Mouse (Mus musculus): ENCODE data around the gene Ptcd2.
"Not testable (repeated sequence)": the region's sequence is repeated elsewhere in the genome, so short reads cannot be mapped to it uniquely, and the experiment has no call there.

The Ptcd2 gene

DNA sequence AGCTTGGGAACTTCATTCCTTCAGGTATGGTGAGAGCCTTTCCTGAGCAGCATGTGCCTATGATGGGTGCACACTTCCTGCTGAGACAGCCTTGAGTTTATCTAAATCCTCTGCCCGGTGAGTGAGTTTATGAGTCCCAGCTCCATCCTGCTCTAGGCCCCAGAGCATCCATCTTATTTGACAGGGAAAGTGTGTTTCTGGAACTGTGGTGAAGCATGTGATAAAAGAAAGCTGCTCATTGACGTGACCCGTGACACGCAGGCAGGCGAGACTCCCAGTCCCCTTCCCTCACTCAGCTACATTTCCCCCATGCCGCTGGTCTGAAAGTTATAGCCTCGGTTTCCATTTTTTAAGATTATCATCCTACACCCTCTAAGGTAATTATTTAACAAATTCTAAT, 11.4 kb upstream of the Ptcd2 start:
- no peak for DNase-seq

GRCm38 (mm10) chr13:99355072-99355471, 10.6 kb upstream of the Ptcd2 start:
- DNase-seq = no peak

DNA sequence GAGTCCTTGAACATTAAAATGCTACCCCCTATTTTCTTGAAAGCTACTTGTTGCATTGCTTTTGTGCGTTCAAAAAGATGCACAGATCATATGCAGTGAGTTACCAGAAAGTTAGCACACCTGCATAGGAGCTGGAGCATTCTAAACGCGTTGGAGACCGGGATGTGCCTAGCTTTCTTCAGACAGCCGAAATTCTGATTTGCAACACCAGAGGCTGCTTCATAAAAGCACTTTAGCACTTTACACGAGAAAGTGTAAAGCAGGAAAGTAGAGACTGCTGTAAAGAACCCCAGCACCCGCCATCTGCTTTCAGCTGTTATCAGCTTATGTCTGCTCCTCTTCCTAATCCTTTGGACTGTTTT, 9.0 kb upstream of the Ptcd2 start:
- no peak for DNase-seq

GRCm38 (mm10) chr13:99352758-99353489, 8.4 kb upstream of the Ptcd2 start:
- peak; percentile 94 to 97 for DNase-seq

- no peak for DNase-seq
Measured at GRCm38 (mm10) chr13:99351596-99351995, 7.1 kb upstream of the Ptcd2 start.

DNA sequence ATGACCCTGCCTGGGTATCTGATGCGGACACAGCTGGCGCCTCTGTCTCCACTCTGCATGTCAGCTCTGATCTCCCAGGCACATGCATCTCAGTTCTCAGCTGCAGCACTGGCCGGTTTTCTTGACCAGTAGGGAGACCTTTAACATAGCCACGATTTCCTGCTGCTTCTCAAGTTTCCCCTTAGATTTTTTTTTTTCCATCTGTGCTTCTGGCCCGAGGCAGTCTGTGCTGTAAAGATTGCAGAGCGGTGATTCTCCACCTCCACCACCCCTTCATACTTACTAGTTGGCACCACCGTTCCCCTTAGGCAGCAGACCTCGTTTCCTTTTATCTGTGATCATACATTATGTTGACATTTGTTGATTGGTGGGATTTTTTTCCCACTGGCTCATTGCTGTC, 6.7 kb upstream of the Ptcd2 start:
- no peak for DNase-seq

GRCm38 (mm10) chr13:99350009-99350408, 5.5 kb upstream of the Ptcd2 start:
- DNase-seq = no peak

DNA sequence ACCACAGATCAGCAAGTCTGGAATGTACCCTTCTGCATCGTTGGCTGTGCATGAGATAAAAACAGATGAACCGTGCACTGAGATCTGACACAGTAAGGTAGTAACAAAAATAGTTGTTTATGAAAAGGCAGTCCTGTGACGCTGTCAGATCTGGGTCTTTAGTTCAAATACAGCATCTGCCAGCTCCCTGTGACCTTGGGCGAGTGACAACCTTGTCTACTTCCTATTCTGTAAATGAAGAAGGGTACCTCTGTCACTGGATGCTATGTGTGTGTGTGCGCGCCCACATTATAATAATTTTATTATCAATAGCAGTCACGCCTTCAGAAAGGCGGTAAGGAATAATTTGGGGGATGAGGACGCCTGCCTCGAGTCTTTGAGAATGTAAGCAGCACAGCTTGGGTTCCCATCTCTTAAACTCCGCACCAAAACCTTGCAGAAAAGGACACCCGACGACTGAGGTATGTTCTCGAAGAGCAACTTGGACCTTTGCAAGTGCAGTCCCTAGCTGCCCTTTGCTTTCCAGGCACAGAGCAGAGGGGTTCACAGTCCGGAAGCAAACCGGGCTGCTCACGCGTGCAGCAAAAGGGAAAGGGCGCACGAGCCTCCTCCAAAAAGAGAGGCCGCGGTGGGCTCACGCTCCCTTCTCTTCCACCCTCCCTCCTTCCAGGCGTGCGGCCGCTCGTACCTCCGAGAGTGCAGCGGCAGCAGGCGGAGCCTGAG, 468 bp downstream of the Ptcd2 start:
- peak in 1 of 2 experiments; percentile 18 for DNase-seq

GRCm38 (mm10) chr13:99341504-99341903, 3.0 kb downstream of the Ptcd2 start:
- DNase-seq = no peak

- no peak for DNase-seq
Measured at GRCm38 (mm10) chr13:99337510-99337909, 7.0 kb downstream of the Ptcd2 start.

- no peak for DNase-seq
Measured at GRCm38 (mm10) chr13:99331255-99331654, 13.2 kb downstream of the Ptcd2 start.

- not testable (repeated sequence) for DNase-seq
Measured at GRCm38 (mm10) chr13:99324337-99324685, 20.2 kb downstream of the Ptcd2 start.

DNA sequence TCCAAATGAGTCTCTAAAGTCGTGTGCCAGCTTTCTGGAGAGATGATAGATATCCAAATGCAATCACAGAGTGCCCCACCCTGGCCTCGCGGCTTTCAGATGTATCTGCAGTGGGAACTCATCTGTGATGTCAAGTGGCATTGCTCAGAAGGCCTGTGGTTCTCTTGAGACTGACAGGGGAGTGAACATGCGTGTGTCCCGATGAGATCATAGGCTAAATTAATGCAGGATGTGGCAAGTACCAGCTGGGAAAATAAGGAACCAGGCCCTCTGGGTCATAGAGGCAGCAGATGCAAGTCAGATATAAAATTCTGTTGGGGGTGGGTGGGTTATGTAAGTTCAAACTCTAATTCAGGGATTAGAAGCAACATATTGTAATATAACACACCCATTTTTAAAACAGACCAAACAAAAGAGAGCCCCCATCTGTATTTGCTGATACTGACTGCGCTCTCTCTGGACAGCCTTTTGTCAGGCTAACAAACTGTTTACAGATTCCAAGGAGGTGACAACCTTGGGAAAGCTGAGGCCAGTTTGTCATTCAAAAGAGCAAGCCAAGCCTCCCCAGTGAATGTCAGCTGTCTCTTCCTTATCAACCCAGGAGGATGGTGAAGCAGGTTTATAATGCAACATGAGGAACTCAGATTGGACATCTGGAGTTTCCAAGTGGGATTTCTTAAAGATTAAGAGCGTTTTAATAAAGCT, 20.7 kb downstream of the Ptcd2 start:
- DNase-seq = no peak

DNA sequence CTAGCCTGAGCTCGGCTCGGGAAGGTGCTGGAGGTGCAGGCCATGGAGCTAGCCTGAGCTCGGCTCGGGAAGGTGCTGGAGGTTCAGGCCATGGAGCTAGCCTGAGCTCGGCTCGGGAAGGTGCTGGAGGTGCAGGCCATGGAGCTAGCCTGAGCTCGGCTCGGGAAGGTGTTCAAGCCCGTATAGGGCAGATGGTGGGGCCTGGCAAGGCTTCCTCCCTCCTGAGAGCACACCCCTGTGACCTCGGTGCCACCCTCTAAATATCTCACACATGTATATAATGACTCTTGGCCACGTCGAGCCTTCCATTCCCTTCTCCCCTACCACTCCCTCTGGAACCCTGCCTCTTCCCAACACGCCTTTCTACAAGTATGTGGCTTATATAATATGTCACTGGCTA, 21.6 kb downstream of the Ptcd2 start:
- not testable (repeated sequence) for DNase-seq

DNA sequence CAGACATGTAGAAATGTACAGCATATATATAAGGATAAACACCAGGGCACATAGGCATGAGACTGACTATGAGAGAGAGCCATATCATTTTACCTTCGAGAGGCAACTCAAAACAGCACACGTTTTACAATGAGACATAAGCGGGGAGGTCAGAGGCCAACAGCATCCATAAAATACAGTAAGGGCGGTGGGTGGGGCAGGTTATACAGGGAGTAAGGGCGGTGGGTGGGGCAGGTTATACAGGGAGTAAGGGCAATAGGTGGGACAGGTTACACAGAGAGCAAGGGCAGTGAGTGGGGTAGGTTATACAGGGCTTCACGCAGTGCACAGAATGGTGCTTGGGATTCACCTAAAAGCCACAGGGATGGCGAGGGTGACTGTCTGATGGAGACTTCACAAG, 24.1 kb downstream of the Ptcd2 start:
- DNase-seq = no peak

DNA sequence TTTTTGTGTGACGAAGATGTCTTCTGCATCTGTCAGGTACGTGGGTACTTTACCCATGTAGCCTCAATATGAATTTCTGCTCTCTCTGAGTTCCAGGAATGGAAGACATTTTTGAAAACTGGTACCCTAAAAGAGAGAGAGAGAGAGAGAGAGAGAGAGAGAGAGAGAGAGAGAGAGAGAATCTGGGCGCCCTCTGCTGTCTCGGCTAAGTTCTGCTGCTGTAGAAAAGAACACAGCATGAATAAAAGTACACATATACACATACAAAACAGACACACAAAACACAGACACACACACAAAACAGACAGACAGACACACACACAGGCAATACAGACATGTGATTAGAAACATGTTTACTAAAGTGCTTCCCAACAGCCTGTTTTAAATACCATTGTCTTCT, 27.4 kb downstream of the Ptcd2 start:
- DNase-seq = peak; percentile 67 to 83

GRCm38 (mm10) chr13:99316366-99316765, 28.1 kb downstream of the Ptcd2 start:
- DNase-seq = no peak

- DNase-seq = no peak
Measured at GRCm38 (mm10) chr13:99314657-99315181, 29.8 kb downstream of the Ptcd2 start.

DNA sequence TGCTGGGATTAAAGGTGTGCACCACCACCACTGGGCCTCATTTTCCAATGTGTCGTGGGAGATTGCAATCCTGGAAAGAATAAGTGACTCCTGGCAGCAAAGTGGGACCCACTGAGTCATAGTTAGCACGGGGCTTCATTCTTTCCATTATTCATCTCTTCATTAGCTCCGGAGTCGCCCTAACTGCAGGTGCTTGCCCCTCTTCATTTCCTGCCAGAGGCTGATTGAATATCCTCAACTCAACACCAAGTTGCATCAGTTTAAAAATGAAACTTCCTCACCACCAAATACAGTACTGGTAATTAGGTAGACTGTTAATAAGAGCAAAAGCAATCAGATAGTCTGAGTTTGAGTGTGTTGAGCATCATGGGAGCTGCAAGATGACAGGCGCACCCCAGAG, 30.4 kb downstream of the Ptcd2 start:
- no peak for DNase-seq

DNA sequence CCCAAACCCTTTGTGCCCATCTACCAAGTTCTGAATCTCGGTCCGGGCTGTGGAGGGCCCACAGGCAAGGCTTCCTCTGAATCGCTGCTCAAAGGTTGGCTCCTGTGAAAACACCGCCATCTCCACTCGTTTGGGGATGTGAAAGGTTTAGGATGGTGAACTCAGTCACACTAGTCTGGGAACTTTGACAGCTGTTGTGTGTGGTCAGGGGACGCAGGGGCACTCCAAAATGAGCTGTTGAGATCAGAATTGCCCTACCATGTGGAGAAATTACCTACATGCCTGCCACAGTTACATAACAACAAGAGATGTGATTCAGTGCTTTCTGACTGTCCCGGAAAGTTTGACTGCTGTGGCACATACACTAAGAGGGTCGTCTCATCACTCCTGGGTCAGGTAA, 36.1 kb downstream of the Ptcd2 start:
- no peak for DNase-seq

- DNase-seq = no peak
Measured at GRCm38 (mm10) chr13:99307930-99308359, 36.6 kb downstream of the Ptcd2 start.

DNA sequence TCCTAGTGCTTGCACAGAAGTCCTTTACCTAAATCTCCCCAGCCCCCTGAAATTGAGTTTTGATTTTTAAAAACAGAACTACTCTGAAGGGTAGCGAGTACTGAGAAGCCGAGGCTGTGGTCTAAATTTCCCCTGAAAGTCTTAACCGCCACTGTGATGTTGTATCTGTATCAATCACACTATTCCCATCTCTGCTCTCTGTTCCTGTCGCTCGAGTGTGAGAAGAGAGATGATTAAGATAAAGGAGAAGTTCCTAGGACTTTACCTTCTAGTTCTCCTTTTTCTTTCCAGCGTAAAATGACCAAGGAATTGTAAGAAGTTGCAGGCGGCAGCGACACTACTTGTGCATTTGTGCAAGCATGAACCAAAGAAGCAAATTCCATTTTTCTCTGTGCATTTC, 38.3 kb downstream of the Ptcd2 start:
- no peak for DNase-seq

DNA sequence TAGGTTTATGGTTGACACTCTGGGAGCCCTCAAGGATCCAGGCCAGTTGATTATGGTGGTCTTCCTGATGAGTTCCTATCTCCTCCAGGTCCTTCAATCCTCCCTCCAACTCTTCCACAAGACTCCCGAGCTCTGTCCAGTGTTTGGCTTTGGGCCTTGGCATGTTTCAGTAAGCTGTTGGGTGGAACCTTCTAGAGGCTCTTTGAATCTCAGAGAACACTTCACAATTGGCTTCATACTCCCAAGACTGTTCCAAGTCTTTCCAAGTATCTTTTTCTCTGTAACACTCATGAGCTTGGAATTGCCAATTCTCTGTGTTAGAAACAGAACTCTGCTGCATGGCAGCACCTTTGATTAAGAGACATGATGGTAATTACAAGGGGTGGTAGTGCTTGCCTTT, 39.3 kb downstream of the Ptcd2 start:
- no peak for DNase-seq

- peak in 1 of 2 experiments; percentile 21 for DNase-seq
Measured at GRCm38 (mm10) chr13:99304365-99304764, 40.1 kb downstream of the Ptcd2 start.
